Mouse (Mus musculus): ENCODE measurements at regions not wholly inside any gene's neighbourhood (a gene's known extent, or its start where the extent isn't known, plus 50 kb on each side); places are given as distances from the start of the nearest gene placed in this dataset.

DNA sequence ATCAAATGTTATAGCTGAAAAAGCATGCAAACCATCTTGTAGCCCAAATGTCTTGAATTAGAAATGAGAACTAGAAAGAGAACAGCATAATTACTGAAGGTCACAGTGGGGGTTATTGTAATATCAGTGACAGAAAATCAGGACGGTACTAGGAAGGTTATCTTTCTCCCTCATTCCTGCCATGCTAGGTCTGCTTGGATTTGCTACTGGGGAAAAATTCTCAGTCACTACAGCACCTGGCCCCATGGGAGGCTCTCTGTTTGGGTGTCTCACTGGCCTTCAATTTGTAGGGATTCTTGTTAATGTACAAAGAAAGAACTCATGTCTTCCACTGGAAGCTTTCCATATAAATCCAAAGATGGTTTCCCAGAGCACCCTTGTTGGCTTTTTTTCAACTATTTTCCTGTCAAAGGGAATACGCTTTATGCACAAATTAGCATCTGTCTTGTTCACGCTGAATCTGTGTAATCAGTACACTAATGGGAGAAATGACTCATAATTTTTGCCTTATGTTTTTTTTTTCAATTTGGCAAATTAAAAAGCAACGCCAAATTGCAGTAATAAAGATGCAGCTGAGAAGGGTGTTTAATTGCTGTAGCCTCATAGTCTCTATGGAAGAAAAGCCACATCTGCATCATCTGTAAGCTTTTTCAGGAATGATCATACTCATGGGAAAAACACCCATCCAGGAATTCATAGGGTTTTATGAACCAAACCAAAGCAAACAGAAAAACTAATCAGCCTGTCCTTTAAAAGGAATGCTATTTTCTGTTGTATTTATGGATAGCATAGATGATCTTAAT is 290.2 kb upstream of the Arhgef26 start:
- no peak overlapping the region for H3K27ac ChIP-seq
- no peaks in the 10 kb centered on the region for H3K4me1 ChIP-seq
- H3K36me3 ChIP-seq: no peaks in the 10 kb centered on the region
- no peaks in the 10 kb centered on the region for H3K27me3 ChIP-seq
- no peak overlapping the region for H3K4me3 ChIP-seq (replicated peaks)
- no peak for ATAC-seq (replicated peaks; ENCODE audit: low FRiP score)
- WGBS: 81% methylated on average over 4 of the region's 4 CpGs
- no peaks in the 10 kb centered on the region for H3K9me3 ChIP-seq (replicated peaks)
- no peak overlapping the region for H3K4me2 ChIP-seq
- H3K9ac ChIP-seq: no peak overlapping the region

DNA sequence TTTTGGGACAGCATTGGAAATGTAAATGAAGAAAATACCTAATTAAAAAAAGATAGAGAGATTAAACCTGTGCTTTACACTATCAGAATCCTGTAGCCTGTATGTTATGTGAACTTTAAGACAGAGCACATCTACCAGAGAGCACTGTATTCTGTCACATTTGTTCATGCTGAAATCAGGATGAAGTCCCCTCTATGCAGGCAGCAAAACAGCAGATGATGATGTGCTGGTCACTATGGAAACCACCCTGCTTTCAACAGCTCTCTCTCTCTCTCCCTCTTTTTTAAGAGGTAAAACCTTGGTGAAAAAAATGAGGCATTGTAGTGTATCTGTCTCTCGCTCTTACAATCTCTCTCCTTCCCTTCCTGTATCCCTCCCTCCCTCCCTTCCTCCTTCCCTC is 283.9 kb upstream of the Arhgef26 start:
- Histone ChIP-seq H3K4me2 (no peak overlapping the region), H3K27me3 (no peaks in the 10 kb centered on the region), H3K4me3 (replicated peaks) (no peak overlapping the region), H3K4me1 (no peaks in the 10 kb centered on the region), H3K36me3 (no peaks in the 10 kb centered on the region), H3K9me3 (replicated peaks) (no peaks in the 10 kb centered on the region), H3K9ac (no peak overlapping the region), H3K27ac (no peak overlapping the region)
- 79% methylated on average over 1 of the region's 1 CpGs for WGBS
- no peak for ATAC-seq (replicated peaks; ENCODE audit: low FRiP score)

DNA sequence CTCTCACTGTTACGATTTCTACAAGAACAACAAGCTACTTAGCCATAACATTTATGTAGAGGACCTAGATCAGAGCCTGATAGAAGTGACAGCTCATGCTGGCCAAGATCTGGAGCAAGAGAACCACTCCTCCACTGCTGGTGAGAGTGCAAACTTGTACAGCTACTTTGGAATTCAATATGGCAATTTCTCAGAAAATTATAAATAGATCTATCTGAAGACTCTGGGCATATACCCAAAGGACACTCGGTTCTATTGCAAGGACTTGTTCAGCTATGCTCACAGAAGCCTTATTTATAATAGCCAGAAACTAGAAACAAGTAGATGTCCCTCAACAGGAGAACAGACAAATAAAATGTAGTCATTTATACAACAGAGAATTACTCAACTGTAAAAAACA is 259.6 kb upstream of the Arhgef26 start:
- no peak overlapping the region for H3K27ac ChIP-seq
- H3K4me3 ChIP-seq (replicated peaks): no peak overlapping the region
- H3K4me2 ChIP-seq: no peak overlapping the region
- no peaks in the 10 kb centered on the region for H3K27me3 ChIP-seq
- H3K4me1 ChIP-seq: no peaks in the 10 kb centered on the region
- no peaks in the 10 kb centered on the region for H3K9me3 ChIP-seq (replicated peaks)
- no peaks in the 10 kb centered on the region for H3K36me3 ChIP-seq
- H3K9ac ChIP-seq: no peak overlapping the region
- no peak for ATAC-seq (replicated peaks; ENCODE audit: low FRiP score)
- 73% methylated on average over 2 of the region's 2 CpGs for WGBS

DNA sequence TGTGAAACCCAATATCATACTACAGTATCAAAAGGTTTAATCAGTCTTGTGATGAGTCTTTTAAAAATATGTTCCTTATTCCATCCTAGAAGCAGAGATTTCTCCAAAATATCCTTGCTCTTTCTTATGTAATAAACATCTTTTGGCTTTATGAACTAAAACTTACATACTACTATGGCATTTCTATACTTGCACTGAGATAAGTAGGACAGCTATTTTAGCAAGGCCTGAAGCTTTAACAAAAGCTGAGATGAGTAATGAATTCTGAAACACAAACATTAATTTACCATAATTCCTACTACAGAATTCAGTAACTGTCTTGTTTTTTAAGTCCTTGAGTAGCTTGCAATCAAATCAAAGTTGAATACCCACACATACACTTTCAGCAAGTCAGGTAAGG is 252.6 kb upstream of the Arhgef26 start:
- no peak overlapping the region for H3K4me3 ChIP-seq (replicated peaks)
- H3K27ac ChIP-seq: no peak overlapping the region
- H3K27me3 ChIP-seq: no peaks in the 10 kb centered on the region
- no peak overlapping the region for H3K9ac ChIP-seq
- H3K4me2 ChIP-seq: no peak overlapping the region
- ATAC-seq (replicated peaks; ENCODE audit: low FRiP score): no peak
- H3K9me3 ChIP-seq (replicated peaks): no peaks in the 10 kb centered on the region
- H3K36me3 ChIP-seq: no peaks in the 10 kb centered on the region
- H3K4me1 ChIP-seq: no peaks in the 10 kb centered on the region

DNA sequence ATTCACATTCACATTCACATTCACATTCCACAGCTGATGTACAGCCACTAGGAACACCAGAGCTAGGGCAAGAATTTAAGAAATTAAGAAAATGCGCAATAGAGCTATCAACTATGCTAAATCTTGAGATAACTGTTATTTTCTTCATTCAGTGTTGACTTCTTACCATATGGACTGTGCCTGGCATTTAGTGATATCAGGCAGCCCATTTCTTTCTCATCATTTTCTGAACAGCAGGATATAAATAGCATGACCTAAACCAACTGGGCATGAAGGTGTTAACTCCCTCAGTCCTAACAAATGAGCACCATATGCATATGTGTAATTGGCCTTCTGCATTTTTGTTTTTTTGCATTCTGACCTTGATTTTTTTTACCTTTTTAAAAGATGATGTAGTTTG is 250.9 kb upstream of the Arhgef26 start:
- no peak overlapping the region for H3K9ac ChIP-seq
- H3K36me3 ChIP-seq: no peaks in the 10 kb centered on the region
- H3K9me3 ChIP-seq (replicated peaks): no peaks in the 10 kb centered on the region
- no peak for ATAC-seq (replicated peaks; ENCODE audit: low FRiP score)
- 98% methylated on average over 1 of the region's 1 CpGs for WGBS
- no peak overlapping the region for H3K4me2 ChIP-seq
- H3K27me3 ChIP-seq: no peaks in the 10 kb centered on the region
- H3K27ac ChIP-seq: no peak overlapping the region
- no peaks in the 10 kb centered on the region for H3K4me1 ChIP-seq
- no peak overlapping the region for H3K4me3 ChIP-seq (replicated peaks)

DNA sequence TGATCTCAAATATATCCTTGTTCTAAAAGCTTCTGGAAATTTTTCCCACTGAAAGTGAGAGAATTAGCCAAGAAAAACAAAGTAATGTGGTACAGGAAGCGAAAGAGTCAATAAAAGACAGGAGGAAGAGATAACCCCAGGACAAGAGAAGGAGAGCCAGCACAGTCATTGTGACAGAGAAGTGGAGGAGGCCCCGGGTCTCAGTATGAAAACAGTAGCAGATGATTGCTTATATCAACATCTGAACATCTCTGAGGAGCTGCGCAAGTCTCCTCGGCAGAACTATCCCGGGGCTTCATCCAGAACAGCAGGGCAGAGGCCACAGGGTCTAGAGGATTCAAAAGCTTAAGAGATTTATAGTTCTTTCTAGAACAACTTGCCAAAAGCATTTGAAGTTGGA is 235.0 kb upstream of the Arhgef26 start:
- WGBS: 25% methylated on average over 5 of the region's 5 CpGs
- Histone ChIP-seq H3K27me3 (no peaks in the 10 kb centered on the region), H3K27ac (no peak overlapping the region), H3K36me3 (no peaks in the 10 kb centered on the region), H3K4me1 (no peaks in the 10 kb centered on the region), H3K4me2 (no peak overlapping the region), H3K4me3 (replicated peaks) (no peak overlapping the region), H3K9ac (no peak overlapping the region), H3K9me3 (replicated peaks) (no peaks in the 10 kb centered on the region)
- peak; percentile 81 for ATAC-seq (replicated peaks; ENCODE audit: low FRiP score)

DNA sequence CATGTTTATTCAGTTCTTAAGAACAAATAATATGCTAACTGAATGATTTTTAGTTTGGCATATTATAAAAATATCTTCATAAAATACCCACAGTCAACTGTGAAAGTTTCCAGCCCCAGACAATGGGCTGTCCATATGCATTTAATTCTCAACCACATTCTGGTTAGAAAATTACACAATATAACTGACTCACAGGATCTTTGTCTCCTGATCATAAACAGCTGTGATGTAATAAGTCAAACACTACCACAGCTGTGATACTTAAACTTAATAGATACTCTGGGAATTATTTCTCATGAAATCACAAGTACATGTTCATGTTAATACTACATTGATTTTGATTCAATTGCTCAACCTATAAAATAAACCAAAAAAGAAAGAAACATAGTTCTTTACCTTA is 234.3 kb upstream of the Arhgef26 start:
- no peak overlapping the region for H3K27ac ChIP-seq
- ATAC-seq (replicated peaks; ENCODE audit: low FRiP score): no peak
- H3K36me3 ChIP-seq: no peaks in the 10 kb centered on the region
- no peaks in the 10 kb centered on the region for H3K27me3 ChIP-seq
- no peak overlapping the region for H3K4me2 ChIP-seq
- no peaks in the 10 kb centered on the region for H3K9me3 ChIP-seq (replicated peaks)
- H3K4me3 ChIP-seq (replicated peaks): no peak overlapping the region
- H3K4me1 ChIP-seq: no peaks in the 10 kb centered on the region
- no peak overlapping the region for H3K9ac ChIP-seq

DNA sequence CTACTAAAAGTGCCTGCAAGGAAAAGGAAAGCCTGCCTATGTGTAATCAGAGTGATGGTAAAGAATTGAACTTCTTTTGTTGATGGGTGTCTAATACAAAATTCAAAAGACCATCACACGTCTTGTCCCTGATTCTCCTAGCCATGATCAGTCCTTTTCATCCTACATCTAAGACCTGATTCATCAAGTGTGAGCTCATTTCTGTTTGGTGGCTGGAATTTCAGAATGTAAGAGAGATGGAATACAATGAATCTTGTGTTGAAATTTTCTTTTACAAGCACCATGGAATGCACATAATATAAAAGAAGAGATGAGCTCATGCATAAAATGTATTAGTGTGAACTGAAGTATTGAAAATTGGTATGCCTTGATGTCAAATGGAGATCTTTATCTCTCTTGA is 233.6 kb upstream of the Arhgef26 start:
- Histone ChIP-seq H3K4me2 (no peak overlapping the region), H3K4me1 (no peaks in the 10 kb centered on the region), H3K9ac (no peak overlapping the region), H3K36me3 (no peaks in the 10 kb centered on the region), H3K27me3 (no peaks in the 10 kb centered on the region), H3K27ac (no peak overlapping the region), H3K4me3 (replicated peaks) (no peak overlapping the region), H3K9me3 (replicated peaks) (no peaks in the 10 kb centered on the region)
- 68% methylated on average over 1 of the region's 1 CpGs for WGBS
- no peak for ATAC-seq (replicated peaks; ENCODE audit: low FRiP score)

DNA sequence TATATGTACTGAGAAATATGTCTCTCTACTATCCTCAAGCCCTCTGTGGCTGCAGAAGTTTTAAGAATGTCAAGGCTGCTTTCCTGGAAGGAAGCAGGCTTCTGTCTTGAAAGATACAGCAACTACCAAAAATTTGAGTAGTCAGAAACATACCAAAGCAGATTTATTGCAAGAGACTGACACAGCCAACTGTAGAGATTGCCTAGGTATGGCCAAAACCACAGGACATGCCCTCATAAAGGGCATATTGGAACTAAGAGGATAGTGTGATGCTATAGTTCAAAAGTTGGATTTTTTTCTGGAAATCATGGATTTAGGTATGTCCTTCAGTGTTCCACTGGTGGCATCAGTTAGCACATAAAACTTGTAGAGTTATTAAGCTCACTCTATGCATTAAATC is 230.8 kb upstream of the Arhgef26 start:
- Histone ChIP-seq H3K27ac (no peak overlapping the region), H3K4me3 (replicated peaks) (no peak overlapping the region), H3K36me3 (no peaks in the 10 kb centered on the region), H3K4me1 (no peaks in the 10 kb centered on the region), H3K27me3 (no peaks in the 10 kb centered on the region), H3K9me3 (replicated peaks) (no peaks in the 10 kb centered on the region), H3K9ac (no peak overlapping the region), H3K4me2 (no peak overlapping the region)
- no peak for ATAC-seq (replicated peaks; ENCODE audit: low FRiP score)
